Mouse (Mus musculus) spleen, adult 2 months (tissue): ENCODE measurements around the gene Zbtb20.

Experiments
- CTCF ChIP-seq: fragments of 200-500 bp; IDR thresholded peaks from 2 replicates; pipeline ENCODE4 v1.5.1; 2011; ENCODE audit warnings: mild to moderate bottlenecking, inconsistent platforms; ENCODE audit not compliant: insufficient read depth, insufficient read length, insufficient replicate concordance; ENCODE audit errors: extremely low read depth
- POLR2A ChIP-seq: fragments of 200-500 bp; IDR thresholded peaks from 2 replicates; pipeline ENCODE4 v1.6.1; 2011; ENCODE audit warnings: low read depth, low read length, inconsistent platforms

DNA sequence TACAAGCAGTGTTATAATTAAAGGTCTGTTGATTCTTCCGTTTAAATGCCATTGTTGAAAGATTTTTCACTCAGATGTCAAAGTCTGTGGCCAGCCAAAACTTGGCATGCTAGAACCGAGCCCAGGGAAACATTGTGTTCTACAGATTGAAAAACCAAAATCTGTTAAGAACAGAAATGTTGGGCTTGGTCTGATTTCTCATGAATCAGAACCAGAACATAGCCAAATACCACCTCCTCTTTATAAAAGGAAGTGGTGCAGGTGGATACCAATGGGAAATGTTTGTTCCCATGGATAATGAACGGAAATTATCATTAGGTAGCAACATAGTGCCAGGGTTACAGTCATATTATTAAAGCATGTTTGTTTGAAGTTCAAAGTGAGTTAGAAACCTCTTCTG lies 613.7 kb downstream of the Zbtb20 start:
- TF ChIP-seq CTCF: no peak
- TF ChIP-seq POLR2A: no peak
